Mouse (Mus musculus): ENCODE data around the gene Ugt1a6a.
"Not testable (repeated sequence)": the region's sequence is repeated elsewhere in the genome, so short reads cannot be mapped to it uniquely, and the experiment has no call there.

Ugt1a6a gene

GRCm38 (mm10) chr1:88134457-88135011 is at the start of gene Ugt1a6a:
TSS of gene Ugt1a6a (plus strand) at chr1:88134809.
- DNase-seq (ENCODE audit: inconsistent ontology term): peak; percentile 68

- no peak for DNase-seq (ENCODE audit: inconsistent ontology term)
These were observed 48.5 kb upstream of the Ugt1a6a start for GRCm38 (mm10) chr1:88086125-88086524.

GRCm38 (mm10) chr1:88087513-88087912 is 47.1 kb upstream of the Ugt1a6a start, which contains the start of gene Ugt1a8:
TSS of gene Ugt1a8 (plus strand) at chr1:88087813.
- no peak for DNase-seq (ENCODE audit: inconsistent ontology term)

- no peak for DNase-seq (ENCODE audit: inconsistent ontology term)
These were observed 42.3 kb upstream of the Ugt1a6a start for GRCm38 (mm10) chr1:88092341-88092740.

GRCm38 (mm10) chr1:88094270-88094676 is 40.3 kb upstream of the Ugt1a6a start:
- DNase-seq (ENCODE audit: inconsistent ontology term): not testable (repeated sequence)

- DNase-seq (ENCODE audit: inconsistent ontology term): no peak
These were observed 39.6 kb upstream of the Ugt1a6a start, which contains the start of gene Ugt1a7c for GRCm38 (mm10) chr1:88094941-88095492. TSS of gene Ugt1a7c (plus strand) at chr1:88095062.

GRCm38 (mm10) chr1:88098546-88098945 is 36.1 kb upstream of the Ugt1a6a start:
- DNase-seq (ENCODE audit: inconsistent ontology term): not testable (repeated sequence)

- DNase-seq (ENCODE audit: inconsistent ontology term): not testable (repeated sequence)
These were observed 34.9 kb upstream of the Ugt1a6a start for GRCm38 (mm10) chr1:88099691-88100090.

GRCm38 (mm10) chr1:88103019-88103418 is 31.6 kb upstream of the Ugt1a6a start, which contains the start of gene Ugt1a6b:
TSS of gene Ugt1a6b (plus strand) at chr1:88103252.
- not testable (repeated sequence) for DNase-seq (ENCODE audit: inconsistent ontology term)

GRCm38 (mm10) chr1:88103697-88104468 is 30.7 kb upstream of the Ugt1a6a start:
- DNase-seq (ENCODE audit: inconsistent ontology term): not testable (repeated sequence)

- no peak for DNase-seq (ENCODE audit: inconsistent ontology term)
These were observed 29.8 kb upstream of the Ugt1a6a start for GRCm38 (mm10) chr1:88104667-88105430.

GRCm38 (mm10) chr1:88105656-88106055 is 29.0 kb upstream of the Ugt1a6a start:
- no peak for DNase-seq (ENCODE audit: inconsistent ontology term)

- DNase-seq (ENCODE audit: inconsistent ontology term): not testable (repeated sequence)
These were observed 25.5 kb upstream of the Ugt1a6a start for GRCm38 (mm10) chr1:88109027-88109557.

GRCm38 (mm10) chr1:88109604-88110003 is 25.0 kb upstream of the Ugt1a6a start:
- DNase-seq (ENCODE audit: inconsistent ontology term): not testable (repeated sequence)

GRCm38 (mm10) chr1:88112769-88113168 is 21.8 kb upstream of the Ugt1a6a start:
- DNase-seq (ENCODE audit: inconsistent ontology term): not testable (repeated sequence)

GRCm38 (mm10) chr1:88120550-88120949 is 14.1 kb upstream of the Ugt1a6a start:
- not testable (repeated sequence) for DNase-seq (ENCODE audit: inconsistent ontology term)

- not testable (repeated sequence) for DNase-seq (ENCODE audit: inconsistent ontology term)
These were observed 13.1 kb upstream of the Ugt1a6a start for GRCm38 (mm10) chr1:88121521-88121920.

GRCm38 (mm10) chr1:88125827-88126360 is 8.7 kb upstream of the Ugt1a6a start:
- DNase-seq (ENCODE audit: inconsistent ontology term): not testable (repeated sequence)

GRCm38 (mm10) chr1:88129091-88129490 is 5.5 kb upstream of the Ugt1a6a start:
- not testable (repeated sequence) for DNase-seq (ENCODE audit: inconsistent ontology term)

GRCm38 (mm10) chr1:88130223-88130622 is 4.4 kb upstream of the Ugt1a6a start:
- not testable (repeated sequence) for DNase-seq (ENCODE audit: inconsistent ontology term)

- DNase-seq (ENCODE audit: inconsistent ontology term): no peak
These were observed 627 bp upstream of the Ugt1a6a start for GRCm38 (mm10) chr1:88133908-88134456.
